Mouse (Mus musculus): ENCODE results near the gene Susd1. TPM values are rescaled to one million over a fixed set of nuclear protein-coding genes. Genes with fewer than 3 reads are reported as not detected.

The Susd1 gene
- total RNA-seq, 2 experiments from 2014 or later = 8.6 to 9.8 TPM

DNA sequence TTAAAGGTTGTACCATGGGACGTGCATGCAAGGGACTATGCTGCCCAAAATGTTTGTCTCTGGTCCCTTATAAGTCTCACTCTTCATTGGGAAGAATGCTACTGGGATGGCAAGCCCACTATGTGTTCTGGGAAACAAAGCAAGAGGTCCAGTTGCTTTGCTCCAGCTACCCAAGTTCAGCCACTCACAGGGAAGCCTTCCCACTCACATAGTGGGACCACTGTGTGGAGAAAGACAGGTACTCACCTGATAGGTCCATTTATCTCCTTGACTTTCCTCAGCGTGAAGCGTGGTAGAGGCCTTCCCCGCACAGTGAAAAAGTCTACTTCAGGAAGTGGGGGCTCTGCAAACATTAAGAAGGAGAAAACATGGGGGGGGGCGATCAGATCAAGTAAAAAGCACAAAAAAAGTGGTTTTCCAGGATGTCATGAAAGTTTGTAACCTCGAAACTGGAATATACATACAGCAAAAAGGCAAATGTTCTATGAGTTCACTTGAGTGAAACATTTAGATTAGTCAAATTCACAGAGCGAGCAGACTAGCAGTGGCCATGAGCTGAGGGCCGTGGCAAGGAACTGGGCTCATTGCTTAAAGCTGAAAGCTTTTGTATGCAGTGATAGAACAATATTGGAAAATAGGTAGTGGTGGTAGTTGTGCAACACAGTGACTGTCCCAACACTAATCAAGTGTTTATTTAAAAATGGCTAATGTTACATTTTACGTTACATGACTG is 105.6 kb downstream of the Susd1 start:
- DNase-seq (ENCODE audit: extremely low spot score in 1 of 2, low spot score in 2 of 2) = no peak

DNA sequence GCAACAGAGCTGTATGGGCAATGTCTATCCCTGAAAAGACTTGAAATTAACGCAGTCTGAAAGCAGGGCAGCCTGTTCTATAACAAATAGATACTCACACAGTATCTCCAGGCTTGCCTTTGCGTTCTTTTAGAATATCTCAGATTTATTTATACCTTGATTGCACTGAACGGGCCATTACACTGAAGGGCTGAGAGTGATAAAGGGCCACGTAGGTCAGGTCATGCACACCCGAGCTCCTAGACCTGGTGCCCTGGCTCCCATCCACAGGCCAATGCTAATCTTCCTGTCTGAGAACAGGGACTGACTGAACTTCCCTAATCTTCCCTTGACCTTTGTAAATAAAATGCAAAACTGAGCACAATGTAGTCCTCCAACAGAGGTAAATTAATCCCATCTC is 106.3 kb downstream of the Susd1 start:
- DNase-seq (ENCODE audit: extremely low spot score in 1 of 2, low spot score in 2 of 2) = no peak
- intact Hi-C loops (cut with DNase I) = no loop called here

More for the DNA sequence above, 105.6 kb downstream of the Susd1 start:
- intact Hi-C loops (cut with DNase I) = no loop called here

DNA sequence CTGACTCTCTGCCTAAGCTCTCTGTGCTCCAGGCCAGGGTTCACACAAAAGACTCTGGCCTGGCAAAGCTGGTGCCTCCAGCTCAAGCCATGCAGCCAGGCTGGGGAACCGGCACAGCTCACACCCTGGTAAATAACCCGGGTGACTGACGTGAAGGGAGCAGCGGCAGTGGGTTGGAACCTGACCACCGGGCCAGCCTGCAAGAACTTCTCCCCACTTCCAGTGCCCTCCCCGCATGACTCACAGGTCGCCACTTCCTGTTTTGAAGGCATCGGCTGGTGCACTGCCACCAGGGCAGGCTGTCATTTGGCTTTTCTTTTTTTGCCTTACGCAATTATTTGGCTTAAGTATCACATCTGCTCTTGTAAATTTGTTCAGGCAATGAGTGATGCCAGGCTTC is 106.8 kb downstream of the Susd1 start:
- intact Hi-C loops (cut with DNase I) = no loop called here

DNA sequence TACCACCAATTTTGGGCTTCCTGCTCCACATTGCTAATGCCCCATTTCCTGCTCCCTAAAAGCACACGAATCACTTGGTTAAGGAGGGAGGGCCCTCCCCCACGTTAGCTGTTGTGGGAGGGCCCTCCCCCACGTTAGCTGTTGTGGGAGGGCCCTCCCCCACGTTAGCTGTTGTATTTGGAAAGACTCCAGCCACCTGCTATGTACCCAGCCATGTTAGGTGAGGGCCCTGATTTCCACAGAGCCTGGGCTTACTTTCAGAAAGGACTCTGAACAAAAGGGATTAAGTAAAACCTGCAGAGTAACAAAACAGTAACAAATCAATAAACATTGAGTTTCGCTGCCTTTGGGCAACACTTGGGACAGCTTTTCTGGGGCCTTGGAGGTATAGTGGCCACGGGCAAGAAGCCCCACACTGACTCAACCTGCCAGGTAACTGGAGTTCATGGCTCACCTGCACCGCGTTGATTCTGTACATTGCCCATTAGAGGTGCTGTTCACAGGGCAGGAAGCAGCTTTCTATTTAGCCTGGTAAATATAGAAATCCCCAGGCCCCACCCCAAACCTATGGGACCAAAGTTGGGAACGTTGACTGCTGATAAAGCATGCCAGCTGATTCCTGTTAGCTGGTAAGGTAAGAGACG is 107.3 kb downstream of the Susd1 start:
- intact Hi-C loops (cut with DNase I) = no loop called here
- no peak for DNase-seq (ENCODE audit: extremely low spot score in 1 of 2, low spot score in 2 of 2)

More for the DNA sequence above, 106.8 kb downstream of the Susd1 start:
- peak in 1 of 2 experiments; percentile 59 for DNase-seq (ENCODE audit: extremely low spot score in 1 of 2, low spot score in 2 of 2)

DNA sequence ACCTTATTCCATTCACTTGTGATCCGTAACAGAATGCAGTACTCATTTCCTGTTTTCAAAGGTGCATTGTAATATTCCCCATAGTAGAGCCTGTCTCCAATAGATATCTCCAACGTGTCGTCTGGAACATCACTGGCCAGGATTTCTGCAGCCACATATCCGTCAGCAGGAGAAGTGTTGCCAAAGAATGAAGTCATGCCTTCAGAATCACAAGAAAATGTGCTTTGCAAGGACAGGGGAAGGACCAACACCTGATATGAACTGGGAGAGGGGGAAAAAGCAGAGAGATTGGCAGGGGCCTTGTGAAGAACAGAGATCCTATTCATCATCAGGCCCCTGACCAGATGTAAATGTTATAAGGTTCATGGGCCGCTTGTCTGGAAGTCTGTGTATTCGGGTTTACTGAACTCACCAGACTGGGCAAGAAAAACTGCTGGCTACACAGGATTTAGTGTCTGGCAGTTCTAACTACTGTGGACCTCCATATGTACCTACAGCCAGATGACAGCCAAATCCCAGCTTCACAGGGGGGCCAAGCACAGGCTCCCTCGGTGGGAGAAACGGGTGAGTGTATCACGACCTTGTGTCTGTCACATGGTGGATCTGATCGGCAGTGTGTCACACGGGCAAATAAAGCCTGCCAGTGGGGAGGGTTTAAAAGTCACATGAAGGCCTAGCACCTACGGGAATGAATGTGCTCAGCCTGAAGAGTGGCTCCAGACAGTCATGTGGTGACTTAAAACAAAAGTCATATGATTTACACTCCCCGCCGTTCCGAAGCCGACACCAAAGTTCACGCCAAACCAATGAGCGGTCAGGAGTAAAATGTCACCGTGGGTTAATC is 108.8 kb downstream of the Susd1 start:
- DNase-seq (ENCODE audit: extremely low spot score in 1 of 2, low spot score in 2 of 2) = no peak
- intact Hi-C loops (cut with DNase I) = no loop called here

DNA sequence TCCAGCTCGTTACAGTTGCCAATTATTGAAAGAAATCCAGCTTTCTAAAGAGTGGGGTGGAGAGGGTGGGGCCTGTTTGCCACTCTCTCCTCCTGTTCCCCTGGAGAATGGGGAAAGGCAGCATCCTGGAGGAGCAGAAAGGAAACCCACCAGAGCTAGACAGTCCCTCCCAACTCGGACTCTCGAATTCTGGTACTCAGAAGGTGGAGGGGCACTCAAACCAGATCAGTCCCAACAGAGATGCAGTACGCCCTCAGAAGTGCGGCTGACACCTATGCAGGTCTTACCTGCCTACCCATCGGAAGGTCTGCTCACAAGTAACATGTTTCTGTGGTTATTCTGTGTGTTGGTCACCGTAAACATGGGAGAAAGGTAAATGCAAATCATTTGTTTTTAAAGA is 109.6 kb downstream of the Susd1 start:
- intact Hi-C loops (cut with DNase I) = no loop called here
- DNase-seq (ENCODE audit: extremely low spot score in 1 of 2, low spot score in 2 of 2) = no peak

DNA sequence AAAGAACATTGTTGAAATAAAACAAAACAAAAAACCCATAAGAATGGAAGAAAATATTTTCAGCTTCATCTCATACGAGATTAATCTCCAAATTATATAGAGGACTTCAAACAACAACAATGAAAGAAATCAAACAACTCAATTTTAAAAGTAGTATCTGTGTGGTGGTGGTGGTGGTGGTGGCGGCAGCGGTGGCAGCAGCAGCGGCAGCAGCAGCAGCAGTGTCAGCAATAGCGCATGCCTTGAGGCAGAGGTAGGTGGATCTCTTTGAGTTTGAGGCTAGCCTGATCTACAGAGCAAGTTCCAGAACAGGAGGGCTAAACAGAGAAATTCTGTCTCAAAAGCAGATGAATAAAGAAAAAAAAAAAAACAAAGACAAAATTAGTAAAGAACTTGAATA is 110.4 kb downstream of the Susd1 start:
- intact Hi-C loops (cut with DNase I) = no loop called here

DNA sequence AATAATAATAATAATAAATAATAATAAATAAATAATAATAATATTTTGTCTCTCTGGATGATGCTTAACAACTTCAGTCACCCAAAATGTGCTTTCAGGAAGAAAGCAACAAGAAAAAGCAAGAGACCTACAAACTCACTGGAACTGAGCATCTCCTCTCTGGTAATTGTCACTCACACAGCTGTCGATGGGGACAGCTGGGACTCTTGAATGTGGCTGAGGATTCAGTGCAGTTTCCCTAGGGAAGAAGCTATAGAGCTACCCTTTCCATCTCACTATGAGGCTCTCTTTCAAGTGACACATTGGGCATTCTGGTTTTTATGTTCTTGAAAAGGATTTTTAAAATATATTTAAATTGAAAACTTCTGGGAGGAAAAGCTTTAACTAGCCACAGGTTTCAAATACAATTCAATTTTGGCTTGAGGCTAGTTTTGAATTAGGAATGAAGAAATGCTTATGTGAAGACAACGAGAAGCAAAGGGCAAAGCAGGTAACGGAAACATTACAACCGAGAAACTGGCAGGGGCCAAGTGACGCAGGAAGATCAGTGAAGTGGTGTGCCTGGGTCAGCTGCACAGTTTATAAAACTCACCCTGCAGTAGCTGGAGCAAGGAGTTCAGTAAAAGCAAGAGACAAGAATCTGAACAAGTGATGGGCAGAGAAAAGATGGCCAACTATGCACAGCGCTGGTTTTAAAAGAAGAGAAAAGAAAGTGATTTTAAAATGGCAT is 112.2 kb downstream of the Susd1 start:
- intact Hi-C loops (cut with DNase I) = no loop called here
- DNase-seq (ENCODE audit: extremely low spot score in 1 of 2, low spot score in 2 of 2) = no peak

More for the DNA sequence above, 110.4 kb downstream of the Susd1 start:
- no peak for DNase-seq (ENCODE audit: extremely low spot score in 1 of 2, low spot score in 2 of 2)

DNA sequence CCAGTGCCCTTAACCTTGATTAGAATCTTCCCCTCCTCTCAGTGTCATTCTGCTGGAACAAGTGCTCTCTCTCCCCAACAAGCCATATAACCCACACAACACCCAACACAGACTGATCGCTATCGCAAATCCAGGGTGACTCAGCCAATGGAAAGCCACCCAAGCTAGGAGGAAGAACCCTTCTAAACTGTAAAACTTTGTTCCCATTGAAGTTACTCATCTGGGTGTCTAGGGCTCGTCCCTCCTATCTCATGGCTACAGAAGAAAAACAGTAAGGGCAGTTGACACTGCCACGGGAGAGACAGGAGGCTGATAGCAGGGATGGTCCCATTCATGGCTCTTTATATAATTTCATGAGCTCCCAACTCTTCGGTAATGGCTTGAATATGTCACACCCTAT is 114.1 kb downstream of the Susd1 start:
- no peak for DNase-seq (ENCODE audit: extremely low spot score in 1 of 2, low spot score in 2 of 2)
- intact Hi-C loops (cut with DNase I) = no loop called here

DNA sequence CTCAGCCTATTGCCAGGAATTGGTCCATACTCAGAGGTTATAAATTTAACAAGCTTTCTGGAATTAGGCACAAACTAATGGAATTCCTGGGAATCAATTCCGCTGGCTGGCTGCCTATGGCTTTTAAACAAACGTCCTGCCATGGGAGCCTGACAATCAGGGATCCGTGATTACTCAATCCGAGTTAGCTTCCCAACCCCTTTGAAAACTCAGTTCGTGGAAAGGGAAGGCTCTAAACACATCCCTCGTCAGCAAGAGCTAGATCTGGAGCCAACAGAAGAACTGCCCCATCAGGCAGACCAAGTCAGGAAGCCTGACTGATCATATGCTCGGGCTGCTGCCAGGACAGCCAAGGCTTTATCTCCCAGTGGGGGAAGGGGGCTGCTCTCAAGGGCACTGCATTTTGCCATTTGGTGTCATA is 115.2 kb downstream of the Susd1 start:
- intact Hi-C loops (cut with DNase I) = no loop called here
- DNase-seq (ENCODE audit: extremely low spot score in 1 of 2, low spot score in 2 of 2) = no peak

DNA sequence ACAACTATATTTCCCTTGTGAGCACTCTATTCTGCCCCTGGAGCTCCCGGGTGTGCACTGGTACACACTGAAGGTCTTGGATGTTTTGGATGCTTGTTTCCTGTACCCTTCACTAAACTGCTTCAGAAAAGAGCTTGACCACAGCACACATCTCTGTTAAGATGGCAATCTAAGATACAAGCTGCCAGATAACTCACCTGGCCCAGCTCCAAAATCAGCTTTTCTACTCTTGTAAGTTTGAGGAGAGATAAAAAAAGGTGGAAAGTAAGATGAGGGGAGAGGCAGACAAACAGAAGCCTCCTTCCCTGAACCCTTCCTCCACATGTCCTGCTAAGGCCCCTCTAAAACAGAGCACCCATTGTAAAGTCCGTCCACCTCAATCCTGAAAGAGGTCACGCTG is 115.7 kb downstream of the Susd1 start:
- intact Hi-C loops (cut with DNase I) = no loop called here
- DNase-seq (ENCODE audit: extremely low spot score in 1 of 2, low spot score in 2 of 2) = no peak

DNA sequence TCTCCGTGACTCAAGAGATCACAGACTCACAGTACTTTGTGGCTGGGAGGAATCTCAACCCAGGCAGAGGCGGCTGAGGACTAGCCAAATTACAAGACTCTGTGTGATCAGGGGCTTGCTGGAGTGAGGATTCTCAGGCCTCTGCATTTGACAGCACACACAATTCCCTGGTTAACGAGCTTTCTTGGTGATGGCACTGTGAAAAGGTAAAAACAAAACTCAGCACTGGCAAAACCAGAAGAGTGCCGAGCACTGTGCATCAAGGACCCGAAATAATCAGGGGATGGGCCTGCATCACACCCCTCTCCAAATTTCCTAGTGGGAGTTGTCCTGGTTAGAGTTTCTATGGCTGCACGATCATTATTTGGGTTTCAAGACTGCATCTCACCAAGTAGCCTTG is 116.4 kb downstream of the Susd1 start:
- no peak for DNase-seq (ENCODE audit: extremely low spot score in 1 of 2, low spot score in 2 of 2)
- intact Hi-C loops (cut with DNase I) = no loop called here

DNA sequence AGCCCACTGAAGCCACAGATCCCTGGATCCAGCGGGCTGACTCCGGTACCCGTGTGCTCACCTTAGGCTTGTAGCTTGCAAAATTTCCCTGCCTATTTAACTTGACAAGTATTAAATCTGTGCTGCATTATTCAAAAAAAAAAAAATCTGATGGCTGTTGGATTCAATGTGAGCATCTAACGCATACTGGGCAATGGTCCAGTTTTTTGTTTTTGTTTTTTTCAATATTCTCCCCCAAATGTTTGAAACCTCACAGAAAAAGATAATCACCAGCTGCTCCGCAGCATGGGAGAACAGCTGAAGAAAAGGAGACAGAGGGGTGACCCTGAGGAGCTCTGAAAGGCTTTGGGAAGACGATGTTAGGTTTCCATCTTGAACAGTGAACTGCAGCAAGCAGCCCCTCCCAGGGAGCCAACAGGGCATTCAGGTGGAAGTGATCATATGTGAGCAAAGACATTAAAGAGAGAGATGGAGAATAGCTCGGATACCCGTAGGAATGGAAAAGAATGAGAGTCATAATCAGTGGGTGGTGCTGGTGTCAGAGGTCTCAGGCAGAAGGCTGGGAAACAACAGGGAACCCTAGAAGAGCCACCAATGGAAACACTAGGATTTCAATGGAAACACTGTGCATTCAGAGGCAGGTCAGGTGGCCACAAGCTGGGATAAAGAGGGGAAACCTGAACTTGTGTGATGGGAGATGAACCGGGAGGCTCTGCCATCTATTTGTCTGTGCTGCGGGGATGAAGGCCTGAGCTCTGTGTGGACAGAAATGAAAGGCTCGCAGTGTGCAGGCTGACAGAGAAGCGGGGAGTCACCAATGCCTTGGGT is 117.0 kb downstream of the Susd1 start:
- DNase-seq (ENCODE audit: extremely low spot score in 1 of 2, low spot score in 2 of 2) = no peak
- intact Hi-C loops (cut with DNase I) = no loop called here

DNA sequence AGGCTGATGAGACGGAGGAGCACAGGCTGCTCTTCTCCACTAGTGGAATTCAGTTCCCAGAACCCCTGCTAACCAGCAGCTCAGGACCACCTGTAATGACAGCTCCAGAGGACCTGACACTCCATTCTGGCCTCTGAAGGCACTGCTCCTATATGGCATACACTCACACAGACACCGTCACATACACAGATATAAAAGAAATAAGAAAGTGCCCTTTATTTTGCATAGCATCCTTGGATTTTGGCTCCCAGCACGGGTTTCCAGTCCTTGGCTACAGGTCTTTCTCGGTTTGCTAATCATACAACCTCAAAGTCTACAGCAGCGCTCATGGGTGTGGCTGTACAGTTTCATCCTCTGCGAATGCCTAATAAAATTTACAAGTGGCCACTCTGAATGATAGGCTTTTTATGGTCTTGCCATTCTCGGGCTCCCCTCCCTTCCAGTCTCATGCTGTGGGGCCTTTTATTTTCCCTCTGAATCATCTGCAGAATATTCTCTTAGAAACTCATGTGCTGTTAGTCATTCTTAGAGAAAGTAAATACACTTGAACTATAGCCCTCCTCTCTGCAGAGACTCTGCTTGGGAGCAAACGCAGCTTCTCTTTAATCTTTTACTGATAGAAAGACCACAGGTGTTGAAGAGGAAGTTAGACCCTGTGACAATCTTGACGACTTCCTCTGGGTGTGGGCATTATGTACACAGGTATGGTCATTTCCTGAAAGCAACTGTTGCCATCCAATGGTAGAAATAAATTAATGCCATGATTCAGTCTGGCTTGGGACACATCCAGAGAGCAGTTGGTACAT is 119.1 kb downstream of the Susd1 start:
- intact Hi-C loops (cut with DNase I) = no loop called here
- no peak for DNase-seq (ENCODE audit: extremely low spot score in 1 of 2, low spot score in 2 of 2)

DNA sequence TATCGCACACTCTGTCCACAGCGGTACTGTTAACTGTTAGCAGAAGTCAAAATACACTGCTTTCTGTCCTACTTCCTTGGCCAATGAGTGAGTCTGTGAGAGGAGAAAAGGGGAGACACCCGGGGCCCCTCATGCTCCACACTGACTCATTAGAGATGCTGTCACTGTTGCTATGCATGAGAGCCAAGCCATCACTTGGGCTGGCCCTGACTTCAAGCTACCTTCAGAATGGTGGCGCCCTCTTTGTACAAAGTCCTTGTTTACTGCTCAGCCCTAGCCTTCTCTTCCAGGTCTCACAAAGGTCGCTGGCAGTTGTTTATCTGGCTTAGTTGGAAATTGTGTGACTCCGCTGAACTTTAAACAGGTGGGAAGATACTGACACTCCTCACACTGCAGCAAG is 119.8 kb downstream of the Susd1 start:
- intact Hi-C loops (cut with DNase I) = no loop called here
- no peak for DNase-seq (ENCODE audit: extremely low spot score in 1 of 2, low spot score in 2 of 2)

DNA sequence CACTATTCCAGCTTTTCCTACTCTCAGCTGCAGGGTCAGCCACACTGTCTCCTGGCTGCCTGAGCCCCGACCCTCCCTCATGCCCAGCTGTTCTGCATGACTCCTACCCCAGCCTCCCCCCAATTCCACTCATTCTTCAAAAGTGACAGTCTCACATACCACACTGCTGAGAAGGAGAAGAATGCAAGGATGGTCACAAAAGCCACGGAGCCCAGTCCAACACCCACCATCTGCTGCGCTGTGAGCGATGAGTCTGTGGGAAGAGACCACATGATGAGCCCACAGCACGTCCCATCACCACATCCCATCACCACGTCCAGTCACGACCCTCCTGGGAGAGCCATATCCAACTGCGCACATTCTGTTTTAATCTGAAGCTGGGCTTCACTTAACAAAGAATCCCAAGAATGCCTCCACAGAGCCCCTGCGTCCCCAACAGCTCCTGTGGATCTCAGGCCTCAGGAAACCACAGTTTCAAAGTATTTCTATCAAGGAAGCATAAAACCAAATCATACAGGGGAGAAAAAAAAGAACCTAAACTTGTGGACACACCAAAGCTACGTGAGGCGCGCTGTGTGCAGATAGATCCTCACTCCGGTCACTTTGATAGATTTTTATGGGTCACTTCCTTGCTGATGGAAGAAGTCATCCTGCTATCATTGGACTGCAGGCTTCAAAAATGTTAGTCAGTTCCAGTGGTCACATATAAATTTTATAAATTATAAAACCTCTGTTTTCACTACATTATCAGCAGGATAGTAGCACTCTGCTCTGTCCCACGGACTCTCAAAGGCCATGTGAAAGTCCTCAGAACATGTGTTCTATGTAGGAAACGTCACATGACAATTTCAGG is 122.7 kb downstream of the Susd1 start:
- intact Hi-C loops (cut with DNase I) = no loop called here

More for the DNA sequence above, 122.7 kb downstream of the Susd1 start:
- DNase-seq (ENCODE audit: extremely low spot score in 1 of 2, low spot score in 2 of 2) = no peak

Data from left cerebral cortex, postnatal 10 days (tissue).